Mouse (Mus musculus) kidney, adult 18-20 months (tissue): ENCODE results near the gene Plvap.

Experiments used
- DNase-seq: peaks from one replicate; pipeline ENCODE4 v3.0.0; 2021

The Plvap gene

DNA sequence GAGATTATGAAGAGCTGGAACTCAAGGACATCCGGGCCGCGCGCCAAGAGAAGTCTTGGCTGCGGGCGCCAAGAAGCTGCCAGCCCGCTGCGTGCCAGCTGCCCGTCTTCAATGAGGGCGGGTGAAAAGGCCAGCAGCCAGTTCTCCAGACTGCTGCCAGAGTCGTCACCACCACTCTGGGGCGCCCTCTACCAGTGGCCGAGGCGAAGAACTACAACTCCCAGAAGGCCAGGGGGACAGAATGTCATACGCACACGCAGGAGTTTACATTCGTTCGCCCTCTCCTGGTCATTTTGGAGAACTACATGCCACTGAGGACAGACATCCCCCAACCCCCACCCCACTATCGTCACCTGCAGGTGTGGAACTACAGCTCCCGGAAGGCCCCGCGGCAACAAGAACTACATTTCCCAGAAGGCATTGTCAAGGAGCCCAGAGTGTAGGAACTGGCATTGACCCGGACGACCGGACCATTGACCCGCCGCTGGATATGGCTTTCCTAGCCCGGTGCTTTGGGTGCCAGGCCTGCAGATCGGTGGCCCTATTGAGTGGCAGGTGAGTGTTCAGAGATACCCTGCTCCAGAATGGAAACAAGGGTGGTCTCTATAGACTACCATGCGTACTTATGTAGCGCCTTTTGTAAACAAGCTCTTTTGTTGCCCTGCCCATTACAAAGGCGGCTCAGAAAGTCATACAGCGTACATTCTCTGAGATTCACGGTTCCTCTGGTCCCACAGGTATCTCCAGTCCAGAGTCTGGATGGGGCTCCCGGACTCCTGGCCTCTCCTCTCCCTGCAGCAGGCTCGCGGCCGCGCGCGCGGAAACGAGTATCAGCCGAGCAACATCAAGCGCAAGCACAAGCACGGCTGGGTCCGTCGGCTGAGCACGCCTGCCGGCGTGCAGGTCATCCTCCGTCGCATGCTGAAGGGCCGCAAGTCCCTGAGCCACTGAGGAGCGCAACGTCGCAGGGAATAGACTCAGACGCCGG lies 46.7 kb downstream of the Plvap start, which contains the start of gene Mrpl34:
Gene Mrpl34, plus strand, starts transcription at position 447 of the 988 bp plus-strand sequence.
- DNase-seq = peak; percentile 99

DNA sequence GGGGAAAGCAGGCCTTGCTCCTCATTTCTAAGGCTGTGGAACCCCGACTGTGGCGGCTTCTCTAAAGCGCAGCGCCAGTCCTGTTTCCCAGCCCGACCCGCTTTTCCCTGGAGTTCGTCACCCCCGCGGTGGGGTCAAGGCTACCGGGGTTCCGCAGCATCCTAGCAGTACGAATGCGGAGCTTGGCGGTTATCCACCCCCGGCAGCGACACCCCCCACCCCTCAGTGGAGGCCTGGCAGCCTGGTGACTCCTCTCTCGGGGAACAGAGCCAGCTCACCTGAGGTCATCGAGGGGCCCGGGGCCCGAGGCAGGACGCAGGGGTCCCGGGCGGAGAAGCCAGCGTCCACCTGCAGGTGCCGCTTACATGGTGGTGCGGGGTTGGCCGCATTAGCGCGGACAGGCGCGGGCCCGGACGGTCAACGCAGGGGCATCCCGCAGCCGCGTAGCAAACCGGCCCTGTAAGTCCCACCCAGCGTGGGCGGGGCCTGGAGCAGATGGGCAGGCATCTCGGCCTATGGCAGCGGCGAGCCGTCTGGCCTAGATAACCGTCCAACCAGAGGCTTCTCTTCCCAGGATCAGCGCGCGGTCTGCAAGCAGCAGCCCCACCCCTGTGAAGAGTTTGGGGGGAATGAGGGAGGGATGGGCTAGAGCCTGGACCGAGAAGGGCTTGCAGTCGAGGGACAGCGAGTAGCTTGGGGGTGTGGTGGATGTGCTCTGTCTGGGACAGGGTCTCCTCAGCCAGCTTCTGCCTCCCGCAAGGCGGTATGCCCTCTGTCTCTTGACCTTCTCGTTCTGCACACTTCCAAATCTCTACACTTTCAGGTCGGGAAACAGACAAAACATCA lies 48.1 kb downstream of the Plvap start, which contains the start of gene Abhd8:
Gene Abhd8, minus strand, starts transcription at position 468 of the 846 bp plus-strand sequence.
- DNase-seq = peak; percentile 99

DNA sequence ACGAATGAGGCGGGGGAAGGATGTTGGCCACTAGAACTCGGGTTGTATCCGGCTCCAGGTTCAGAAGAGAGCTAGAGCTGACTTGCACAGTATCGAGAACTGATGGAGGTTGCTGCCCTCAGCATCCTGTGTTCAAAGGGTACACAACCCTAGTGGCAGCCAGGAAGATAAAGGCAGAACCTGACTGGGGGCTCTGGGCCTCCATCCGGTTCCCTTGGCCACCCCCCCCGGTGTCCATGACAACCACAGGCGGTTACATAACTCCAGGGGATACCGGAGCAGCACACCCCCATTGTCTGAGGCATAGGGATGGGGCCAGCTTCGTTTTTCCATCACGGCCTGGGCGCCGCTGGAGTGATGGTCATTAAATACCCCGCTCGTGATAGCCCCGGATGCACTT lies 48.8 kb downstream of the Plvap start:
- DNase-seq = peak; percentile 30

DNA sequence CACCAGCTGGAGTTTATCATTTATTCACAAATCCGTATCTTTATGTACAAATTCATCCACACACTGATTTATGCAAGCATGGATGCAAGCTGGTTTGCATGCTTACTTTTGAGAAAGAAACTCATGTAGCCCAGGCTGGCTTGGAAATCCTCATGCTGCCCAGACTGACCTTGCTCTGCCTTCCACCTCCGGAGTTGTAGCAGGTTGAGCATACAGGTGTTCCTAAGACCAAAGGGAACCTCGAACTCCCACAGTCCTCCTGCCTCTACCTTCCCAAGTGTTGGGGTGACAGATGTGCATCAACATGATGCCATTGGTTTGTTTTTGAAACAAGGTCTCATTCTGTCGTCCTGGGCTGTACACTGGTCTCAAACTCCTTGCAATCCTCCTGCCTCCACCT lies 49.4 kb downstream of the Plvap start:
- DNase-seq = no peak

DNA sequence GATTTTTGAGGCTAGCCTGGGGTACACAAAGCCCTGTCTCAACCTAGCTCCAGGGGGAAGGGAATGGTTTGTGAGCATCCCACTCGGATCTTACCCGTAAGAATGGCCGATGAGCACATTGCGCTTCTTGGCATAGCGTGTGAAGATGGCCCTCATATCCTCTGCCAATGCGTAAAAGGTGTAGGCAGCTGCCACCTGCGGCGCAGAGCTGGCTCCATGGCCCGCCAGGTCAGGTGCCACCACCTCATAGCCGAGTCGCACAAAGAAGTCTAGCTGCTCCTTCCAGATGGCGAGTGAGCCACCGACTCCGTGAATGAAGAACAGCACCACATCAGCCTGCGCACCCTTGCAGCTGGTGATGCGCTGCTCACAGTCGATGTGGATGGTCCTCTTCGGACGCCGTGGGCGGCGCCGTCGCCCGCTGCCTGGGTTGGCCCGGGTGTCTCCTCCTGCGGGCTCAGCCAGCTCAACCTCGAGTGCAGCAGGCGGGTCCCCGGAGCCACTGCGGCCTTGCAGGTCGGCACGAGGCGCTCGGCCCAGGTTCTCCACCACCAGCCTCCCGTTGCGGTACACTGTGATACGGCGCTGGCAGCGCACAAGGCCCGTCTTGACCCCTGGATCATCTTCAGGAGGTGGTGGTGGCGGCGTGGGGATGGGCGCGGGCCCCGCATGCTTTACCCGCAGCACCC lies 50.3 kb downstream of the Plvap start:
- DNase-seq = no peak

DNA sequence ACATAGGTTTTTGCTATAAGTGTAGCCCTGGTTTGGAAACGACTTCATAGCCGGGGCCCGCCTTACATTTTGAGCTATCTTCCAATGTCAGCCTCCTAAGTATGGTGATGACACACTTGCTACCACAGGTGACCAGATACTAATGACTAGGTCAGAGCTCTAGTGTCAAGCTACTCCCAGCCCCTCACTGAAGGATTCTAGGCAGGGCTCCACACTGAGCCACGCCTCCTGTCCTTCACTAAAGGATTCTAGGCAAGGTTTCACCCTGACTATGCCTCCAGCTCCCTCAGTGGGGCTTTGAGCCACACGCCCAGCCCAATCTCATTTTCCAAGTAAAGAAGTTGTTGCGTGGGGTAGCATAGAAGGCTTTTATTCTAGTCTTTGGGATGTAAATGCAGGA lies 50.8 kb downstream of the Plvap start:
- DNase-seq = no peak

DNA sequence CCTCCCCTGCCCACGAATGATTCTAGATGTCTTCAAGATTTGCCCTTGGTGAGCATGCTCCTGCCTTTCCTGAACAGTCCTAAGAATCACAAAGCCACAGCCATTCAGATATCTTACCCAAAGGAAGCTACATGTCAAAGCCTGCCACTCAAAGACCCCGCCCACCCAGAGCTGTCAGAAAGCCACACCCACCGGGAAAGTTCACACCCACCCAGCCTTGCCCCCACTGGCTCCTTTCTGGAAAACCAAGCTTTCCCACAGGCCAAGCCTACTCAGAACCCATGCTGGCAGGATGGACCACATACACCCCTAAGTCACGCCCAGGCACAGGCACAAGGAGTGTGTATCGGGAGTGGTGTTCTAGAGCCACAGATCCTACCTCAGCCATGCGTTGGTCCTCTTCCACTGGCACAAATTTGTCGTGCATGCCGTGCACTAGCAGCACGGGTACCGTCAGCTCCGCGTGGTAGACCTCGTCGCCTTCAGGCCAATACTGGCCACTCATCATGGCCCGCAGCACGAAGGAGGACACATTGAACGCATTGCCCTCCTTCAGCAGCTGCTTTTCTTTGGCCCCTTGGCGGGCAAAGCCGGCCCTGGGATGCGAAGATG lies 53.8 kb downstream of the Plvap start:
- DNase-seq = no peak

DNA sequence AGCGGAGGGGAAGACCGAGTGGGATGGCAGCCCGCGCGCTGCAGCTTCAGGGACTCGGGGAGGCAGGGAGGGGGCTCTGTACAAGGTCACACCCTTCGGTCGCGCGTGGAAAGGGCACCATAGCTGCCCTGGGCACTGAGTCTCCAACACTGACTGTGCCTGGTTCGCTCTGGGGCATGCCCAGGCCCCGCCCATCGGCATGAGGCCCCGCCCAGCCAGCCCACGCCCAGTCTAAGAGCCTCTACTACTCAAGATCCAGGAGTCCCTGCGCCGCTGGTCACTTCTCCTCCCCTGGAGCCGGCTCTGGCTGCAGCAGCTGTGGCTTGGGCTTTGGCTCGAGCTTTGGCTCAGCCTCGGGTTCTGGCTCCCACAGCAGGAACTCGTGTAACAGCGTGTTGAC lies 54.6 kb downstream of the Plvap start:
- no peak for DNase-seq

DNA sequence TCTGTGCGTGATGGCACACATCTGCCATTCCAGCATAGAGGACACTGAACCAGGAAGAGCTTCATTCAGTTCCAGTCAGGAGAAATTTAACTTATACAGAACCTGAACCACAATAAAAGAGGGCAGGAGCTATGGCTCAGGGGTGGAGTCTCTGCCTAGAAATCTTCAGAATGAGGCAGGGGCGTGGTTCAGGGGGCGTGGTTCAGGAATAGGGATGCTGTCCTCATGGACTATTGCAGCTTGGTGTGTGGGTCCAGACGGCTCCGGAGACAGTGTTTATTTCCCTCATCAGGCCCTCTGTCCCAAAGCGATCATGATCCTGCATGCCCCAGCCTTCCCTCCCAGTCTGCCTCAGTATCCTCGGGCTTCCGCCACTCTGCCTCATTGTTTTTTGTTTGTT lies 56.9 kb downstream of the Plvap start:
- no peak for DNase-seq

DNA sequence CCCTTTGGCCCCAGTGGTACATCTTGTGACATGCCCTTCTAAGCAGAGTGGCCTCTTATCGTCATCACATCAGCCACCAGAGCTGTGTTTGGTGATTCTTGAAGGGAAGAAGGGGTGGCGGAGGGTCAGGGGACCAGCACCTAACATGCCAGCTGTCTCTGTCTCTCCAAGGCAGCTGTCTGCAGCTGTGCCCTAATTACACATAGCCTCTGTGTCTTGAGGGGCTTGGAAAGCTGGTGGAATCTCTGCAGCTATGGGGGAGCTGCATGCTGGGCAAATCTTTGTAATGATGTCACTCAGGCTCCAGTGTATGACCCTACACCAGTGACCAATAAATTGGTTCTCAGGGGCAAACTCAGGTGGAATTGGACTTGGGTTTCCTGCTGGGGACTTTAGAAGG lies 58.9 kb downstream of the Plvap start:
- DNase-seq = no peak

DNA sequence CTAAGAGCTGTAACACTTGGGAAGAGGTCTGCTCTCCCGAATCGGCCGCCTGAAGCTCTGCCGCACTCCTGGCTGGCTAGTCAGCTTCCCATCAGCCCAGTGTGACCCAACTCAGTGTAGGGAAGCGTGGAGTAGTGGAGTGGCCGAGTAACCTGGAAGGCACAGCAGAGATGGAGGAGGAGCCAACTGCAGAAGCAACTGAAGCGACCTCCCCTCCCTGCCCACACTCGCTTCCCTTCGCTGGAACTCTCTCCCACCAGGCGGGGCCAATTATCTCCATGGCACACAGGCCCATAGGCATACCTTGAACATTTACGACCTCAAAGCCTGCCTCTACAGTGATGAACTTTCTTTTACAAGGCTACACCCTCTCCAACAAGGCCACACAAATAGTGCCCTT lies 59.8 kb downstream of the Plvap start:
- peak; percentile 1 for DNase-seq

DNA sequence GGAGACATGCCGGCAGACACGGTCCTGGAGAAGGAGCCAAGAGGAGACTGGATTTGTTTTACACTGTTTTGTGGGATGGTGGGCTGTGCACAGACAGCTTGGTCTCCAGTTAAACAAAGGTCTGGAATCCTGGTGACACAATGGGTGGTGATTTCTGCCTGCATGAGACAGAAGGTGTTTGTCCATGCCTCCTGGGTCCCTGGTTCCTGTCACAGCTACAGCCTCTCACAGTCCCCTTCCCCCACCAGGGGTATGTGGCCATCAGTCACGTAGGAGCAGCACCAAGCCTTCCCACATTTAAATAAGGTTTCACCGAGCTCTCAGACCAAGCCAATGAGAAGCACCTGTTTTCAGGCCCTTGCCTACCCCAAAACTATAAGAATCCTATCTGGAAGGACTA lies 60.2 kb downstream of the Plvap start:
- DNase-seq = no peak
